In the genomic region with DNA sequence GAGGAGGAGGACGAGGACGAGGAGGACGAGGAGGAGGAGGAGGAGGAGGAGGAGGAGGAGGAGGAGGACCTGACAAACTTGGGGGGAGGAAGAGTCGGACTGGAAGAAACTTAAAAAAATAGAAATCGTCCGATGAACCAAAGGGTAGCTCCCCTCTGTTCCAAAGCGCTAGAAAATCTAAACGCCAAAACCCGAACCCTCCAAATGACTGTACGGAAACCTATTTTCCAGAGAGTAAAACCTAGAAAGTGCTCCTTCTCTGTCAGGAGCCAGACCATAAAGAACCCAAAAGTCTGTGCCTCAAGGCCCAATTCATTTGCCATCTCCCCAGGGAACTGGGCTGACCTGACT, we compare ENCODE assay signal across 8 mouse cellular contexts. TPM values are rescaled to one million over a fixed set of nuclear protein-coding genes. Genes with fewer than 3 reads are reported as not detected.
DNase-seq lines count a peak whose midpoint lies in the region; ATAC-seq and TF ChIP-seq lines count a peak whose summit lies in the region.

No protein-coding gene starts in this region.

- H3K9ac ChIP-seq in embryonic facial prominence, embryonic 11.5 days (replicated peaks; ENCODE audit: low read length), result peak overlapping the region; percentile 70
- H3K9ac ChIP-seq in intestine, embryonic 14.5 days (ENCODE audit: low read length), result peak overlapping the region; percentile 52

- 47% methylated on average over 7 of the region's 10 CpGs for WGBS in embryonic facial prominence, embryonic 11.5 days
- 62% methylated on average over 7 of the region's 10 CpGs for WGBS in intestine, embryonic 14.5 days

- peak overlapping the region; percentile 55 for H3K4me2 ChIP-seq in embryonic facial prominence, embryonic 11.5 days (ENCODE audit: low read depth, low read length)
- H3K4me2 ChIP-seq in intestine, embryonic 14.5 days (ENCODE audit: low read length), result peak overlapping the region; percentile 54
- peak overlapping the region; percentile 66 for H3K4me2 ChIP-seq in myocyte (ENCODE audit: low read depth)

- H3K4me1 ChIP-seq in embryonic facial prominence, embryonic 11.5 days (ENCODE audit: control insufficient read depth, insufficient read depth, low read length), result peaks cover 3% of the 10 kb centered on the region; the same call in 1 of the 2 replicates
- peaks cover 17% of the 10 kb centered on the region for H3K4me1 ChIP-seq in intestine, embryonic 14.5 days (replicated peaks; ENCODE audit: control insufficient read depth, insufficient read depth, low read length)

- no peak for TF ChIP-seq CTCF in layer of hippocampus, adult 2 months (conservative IDR thresholded peaks at IDR 0.05)

- H3K4me3 ChIP-seq in layer of hippocampus, adult 2 months, result peak overlapping the region; percentile 65
- peak overlapping the region; percentile 41 for H3K4me3 ChIP-seq in embryonic facial prominence, embryonic 11.5 days (ENCODE audit: low read depth, low read length)
- H3K4me3 ChIP-seq in intestine, embryonic 14.5 days (ENCODE audit: low read depth, low read length), result peak overlapping the region; percentile 50
- peak overlapping the region; percentile 30 for H3K4me3 ChIP-seq in myocyte

- H3K9me3 ChIP-seq in embryonic facial prominence, embryonic 11.5 days (replicated peaks; ENCODE audit: control insufficient read depth, low read length), result no peaks in the 10 kb centered on the region
- no peaks in the 10 kb centered on the region for H3K9me3 ChIP-seq in intestine, embryonic 14.5 days (ENCODE audit: control insufficient read depth, low read length)

- no peak for TF ChIP-seq POLR2A in myocyte (IDR thresholded peaks at IDR 0.05; ENCODE audit: insufficient read length, low read depth)

- no peaks in the 10 kb centered on the region for H3K36me3 ChIP-seq in embryonic facial prominence, embryonic 11.5 days (replicated peaks; ENCODE audit: control insufficient read depth, insufficient read depth, low read depth, low read length)
- H3K36me3 ChIP-seq in intestine, embryonic 14.5 days (ENCODE audit: control insufficient read depth, insufficient read depth, low read length), result no peaks in the 10 kb centered on the region
- no peaks in the 10 kb centered on the region for H3K36me3 ChIP-seq in myocyte (ENCODE audit: control insufficient read depth, insufficient read depth)

- H3K79me2 ChIP-seq in myocyte (ENCODE audit: control insufficient read depth, insufficient read depth), result no peaks in the 10 kb centered on the region

- no peak for ATAC-seq in embryonic facial prominence, embryonic 11.5 days (replicated peaks; ENCODE audit: insufficient number of reproducible peaks, low FRiP score, low TSS enrichment, low read depth)
- no peak for ATAC-seq in intestine, embryonic 14.5 days (replicated peaks; ENCODE audit: low FRiP score, low TSS enrichment, low read depth)

- peak overlapping the region; percentile 96 for H3K27ac ChIP-seq in layer of hippocampus, adult 2 months
- H3K27ac ChIP-seq in embryonic facial prominence, embryonic 11.5 days (replicated peaks; ENCODE audit: low read depth, low read length), result peak overlapping the region; percentile 91
- H3K27ac ChIP-seq in intestine, embryonic 14.5 days (ENCODE audit: low read depth), result peak overlapping the region; percentile 99

- DNase-seq in layer of hippocampus, adult 2 months (ENCODE audit: low spot score in 2 of 2), result no peak
- no peak for DNase-seq in layer of hippocampus, adult 9-10 months (ENCODE audit: low spot score)
- DNase-seq in embryonic facial prominence, embryonic 11.5 days (ENCODE audit: low spot score), result no peak
- DNase-seq in intestine, embryonic 14.5 days (ENCODE audit: low spot score), result no peak
- DNase-seq in gastrocnemius, postnatal 25 days, result no peak
- DNase-seq in urinary bladder, postnatal 14 days (ENCODE audit: low spot score), result no peak
- no peak for DNase-seq in ovary, postnatal 14 days (ENCODE audit: low spot score)

- peaks cover 2% of the 10 kb centered on the region; the same call in 1 of the 2 replicates for H3K27me3 ChIP-seq in embryonic facial prominence, embryonic 11.5 days (ENCODE audit: control insufficient read depth, insufficient read depth, low read length)
- H3K27me3 ChIP-seq in intestine, embryonic 14.5 days (replicated peaks; ENCODE audit: control insufficient read depth, insufficient read depth, low read length), result no peaks in the 10 kb centered on the region
- no peaks in the 10 kb centered on the region for H3K27me3 ChIP-seq in myocyte (ENCODE audit: control insufficient read depth, insufficient read depth, insufficient read length)

- H3ac ChIP-seq in myocyte (ENCODE audit: control insufficient read depth, insufficient read length), result peak overlapping the region; percentile 15

TF ChIP-seq in myocyte, 11 proteins besides CTCF, POLR2A, EP300 and RAD21:
- TF ChIP-seq POLR2AphosphoS2 (IDR thresholded peaks at IDR 0.05; ENCODE audit: insufficient read length, low read depth) (no peak), E2F4 (IDR thresholded peaks at IDR 0.05; ENCODE audit: insufficient read depth) (no peak), CEBPB (IDR thresholded peaks at IDR 0.05; ENCODE audit: insufficient read depth, poor library complexity, severe bottlenecking) (no peak), USF1 (IDR thresholded peaks at IDR 0.05; ENCODE audit: low read depth) (no peak), TCF12 (IDR thresholded peaks at IDR 0.05; ENCODE audit: insufficient read depth, poor library complexity, severe bottlenecking) (no peak), MYOD1 (IDR thresholded peaks at IDR 0.05; ENCODE audit: control insufficient read depth in 1 of 3, insufficient read length in 2 of 3, low read depth in 2 of 3) (no peak), MYOG (IDR thresholded peaks at IDR 0.05; ENCODE audit: control insufficient read depth in 1 of 3, insufficient read depth in 1 of 3, insufficient read length in 2 of 3, low read depth in 2 of 3) (no peak), SRF (IDR thresholded peaks at IDR 0.05; ENCODE audit: control insufficient read depth, insufficient read length, low read depth) (no peak), TCF3 (IDR thresholded peaks at IDR 0.05; ENCODE audit: insufficient read length, low read depth) (no peak), MAX (IDR thresholded peaks at IDR 0.05; ENCODE audit: low read depth) (no peak), REST (IDR thresholded peaks at IDR 0.05; ENCODE audit: insufficient read depth, insufficient read length) (no peak)

RNA-seq across cellular contexts. Expression of gene Ctdsp1, which starts 5.0 kb away (rescaled TPM):
- 10 to 100 TPM; 26.4 to 28.8 TPM for total RNA-seq in layer of hippocampus, adult 2 months (2021)
- 60.0 and 66.2 TPM in 2 replicates for polyA plus RNA-seq in embryonic facial prominence, embryonic 11.5 days (2014; fragmentation: Nextera tagmentation; extraction: Ambion mirVana)
- 86.8 and 87.1 TPM in 2 replicates for polyA plus RNA-seq in intestine, embryonic 14.5 days (2014; fragmentation: Nextera tagmentation; extraction: Ambion mirVana)
- 64.0 TPM for polyA plus RNA-seq in myocyte (2012; fragmentation: generic; extraction: Trizol)
- 10 to 100 TPM; 82.7 to 82.9 TPM for total RNA-seq in gastrocnemius, postnatal 25 days (2021)

RNA-seq across cellular contexts. Expression of gene Slc11a1, which starts 11.3 kb away (rescaled TPM):
- 1 to 10 TPM; 3.1 to 3.9 TPM for total RNA-seq in layer of hippocampus, adult 2 months (2021)
- 2.4 and 4.9 TPM in 2 replicates for polyA plus RNA-seq in embryonic facial prominence, embryonic 11.5 days (2014; fragmentation: Nextera tagmentation; extraction: Ambion mirVana)
- polyA plus RNA-seq in intestine, embryonic 14.5 days (2014; fragmentation: Nextera tagmentation; extraction: Ambion mirVana), result 5.9 and 6.6 TPM in 2 replicates
- polyA plus RNA-seq in myocyte (2012; fragmentation: generic; extraction: Trizol), result 1.0 TPM
- total RNA-seq in gastrocnemius, postnatal 25 days (2021), result 1 to 10 TPM; 2.9 to 3.2 TPM

RNA-seq across cellular contexts. Expression of gene Vil1, which starts 22.8 kb away (rescaled TPM):
- total RNA-seq in layer of hippocampus, adult 2 months (2021), result under 1 TPM; 0.49 to 0.72 TPM
- 0.07 and 0.11 TPM in 2 replicates for polyA plus RNA-seq in embryonic facial prominence, embryonic 11.5 days (2014; fragmentation: Nextera tagmentation; extraction: Ambion mirVana)
- polyA plus RNA-seq in intestine, embryonic 14.5 days (2014; fragmentation: Nextera tagmentation; extraction: Ambion mirVana), result 58.1 and 64.7 TPM in 2 replicates
- 0.02 TPM for polyA plus RNA-seq in myocyte (2012; fragmentation: generic; extraction: Trizol)
- total RNA-seq in gastrocnemius, postnatal 25 days (2021), result under 1 TPM in 1 of 2 experiments, not detected in 1; 0.13 TPM

RNA-seq across cellular contexts. Expression of gene Catip, which starts 24.4 kb away (rescaled TPM):
- total RNA-seq in layer of hippocampus, adult 2 months (2021), result 1 to 10 TPM; 1.1 to 1.8 TPM
- 0.22 and 0.36 TPM in 2 replicates for polyA plus RNA-seq in embryonic facial prominence, embryonic 11.5 days (2014; fragmentation: Nextera tagmentation; extraction: Ambion mirVana)
- 0.60 and 0.82 TPM in 2 replicates for polyA plus RNA-seq in intestine, embryonic 14.5 days (2014; fragmentation: Nextera tagmentation; extraction: Ambion mirVana)
- polyA plus RNA-seq in myocyte (2012; fragmentation: generic; extraction: Trizol), result 0.10 TPM
- total RNA-seq in gastrocnemius, postnatal 25 days (2021), result not detected

Comparison
In these comparisons a context has a peak if more than half of its experiments do, and no peak if none do; other contexts are left out.
1. RNA of gene Vil1, which starts 22.8 kb away (polyA plus RNA-seq): 58.1 to 64.7 TPM in intestine, embryonic 14.5 days; 0.07 to 0.11 TPM in embryonic facial prominence, embryonic 11.5 days and 0.02 TPM in myocyte (single experiment); every median in the first group is over 10 times any median in the second.
2. Peak in every context shown above with its lines, with median percentiles within 50 percentile points of each other: H3K27ac ChIP-seq, H3K4me3 ChIP-seq and H3K4me2 ChIP-seq.